20 mouse cellular contexts compared by ENCODE assay signal in genomic region chr12:28903082-28903481, GRCm38 (mm10).
A peak's percentile ranks its signal among the peaks of the same experiment; 100 is the strongest.
DNase-seq lines count a peak whose midpoint lies in the region; ATAC-seq and TF ChIP-seq lines count a peak whose summit lies in the region.
"Had no signal": no experiment of that assay in that cellular context is flagged by ENCODE, and none has a peak within 500 bp of the region (broad histone marks: within the 10 kb centered on the region; RNA-seq: fewer than 3 reads in every experiment).

No protein-coding gene starts in this region.

- H3K4me2 ChIP-seq in midbrain, embryonic 11.5 days, result no peak overlapping the region
- H3K4me2 ChIP-seq in midbrain, postnatal 0 days (ENCODE audit: low read depth, low read length, poor library complexity, severe bottlenecking), result no peak overlapping the region
- no peak overlapping the region for H3K4me2 ChIP-seq in hindbrain, embryonic 14.5 days (replicated peaks)
- no peak overlapping the region for H3K4me2 ChIP-seq in neural tube, embryonic 14.5 days (ENCODE audit: low read depth, low read length)
- H3K4me2 ChIP-seq: embryonic facial prominence, embryonic 15.5 days; heart, embryonic 15.5 days; limb, embryonic 12.5 days; liver, embryonic 12.5 days had no signal

- H3K9ac ChIP-seq in midbrain, embryonic 11.5 days (ENCODE audit: low read length), result no peak overlapping the region
- H3K9ac ChIP-seq in midbrain, postnatal 0 days (replicated peaks; ENCODE audit: low read length, poor library complexity, severe bottlenecking), result no peak overlapping the region
- no peak overlapping the region for H3K9ac ChIP-seq in hindbrain, embryonic 14.5 days
- no peak overlapping the region for H3K9ac ChIP-seq in neural tube, embryonic 14.5 days (replicated peaks; ENCODE audit: low read depth, low read length)
- H3K9ac ChIP-seq: embryonic facial prominence, embryonic 15.5 days; heart, embryonic 15.5 days; limb, embryonic 12.5 days; liver, embryonic 12.5 days had no signal

- DNase-seq in embryo, embryonic 10 days (ENCODE audit: low spot score), result peak; percentile 34
- DNase-seq in embryo, embryonic 9.5 days (ENCODE audit: extremely low spot score), result no peak
- peak; percentile 61 for DNase-seq in midbrain, embryonic 11.5 days (ENCODE audit: low spot score, missing footprints)
- DNase-seq in midbrain, postnatal 0 days (ENCODE audit: low spot score), result no peak
- DNase-seq in hindbrain, embryonic 14.5 days (ENCODE audit: low spot score), result no peak
- DNase-seq in MN1 (ENCODE audit: low spot score), result no peak
- no peak for DNase-seq in gastrocnemius, postnatal 25 days
- DNase-seq: B cell, adult 2 months; cerebellum, adult 9-11 months; gastrocnemius, postnatal 14 days; kidney, adult 11 months; lung, adult 2 months; right cerebral cortex, adult 18-20 months; thymus, postnatal 25 days had no signal

- H3K27ac ChIP-seq in midbrain, embryonic 11.5 days (ENCODE audit: low read depth, low read length), result no peak overlapping the region
- H3K27ac ChIP-seq in midbrain, postnatal 0 days (ENCODE audit: low read depth, low read length), result no peak overlapping the region
- peak overlapping the region; percentile 41 for H3K27ac ChIP-seq in hindbrain, embryonic 14.5 days
- H3K27ac ChIP-seq in neural tube, embryonic 14.5 days (ENCODE audit: low read depth, low read length), result peak overlapping the region; percentile 44
- H3K27ac ChIP-seq: embryonic facial prominence, embryonic 15.5 days; heart, embryonic 15.5 days; limb, embryonic 12.5 days; liver, embryonic 12.5 days had no signal

- no peak for TF ChIP-seq CTCF in midbrain, postnatal 0 days (IDR thresholded peaks at IDR 0.05)

- ATAC-seq in midbrain, embryonic 11.5 days (ENCODE audit: low FRiP score), result no peak
- no peak for ATAC-seq in midbrain, postnatal 0 days (ENCODE audit: low FRiP score)
- no peak for ATAC-seq in hindbrain, embryonic 14.5 days (ENCODE audit: low FRiP score)
- ATAC-seq in neural tube, embryonic 14.5 days (ENCODE audit: low read depth), result no peak
- ATAC-seq: liver, embryonic 12.5 days had no signal

- no peaks in the 10 kb centered on the region for H3K9me3 ChIP-seq in midbrain, embryonic 11.5 days (ENCODE audit: control insufficient read depth, low read length)
- H3K9me3 ChIP-seq in midbrain, postnatal 0 days (ENCODE audit: low read length), result no peaks in the 10 kb centered on the region
- 0 out of 2 replicates have a peak, but pooled peaks cover 3% of the 10 kb centered on the region for H3K9me3 ChIP-seq in hindbrain, embryonic 14.5 days (ENCODE audit: control insufficient read depth, low read length)
- no peaks in the 10 kb centered on the region for H3K9me3 ChIP-seq in neural tube, embryonic 14.5 days (ENCODE audit: control insufficient read depth, low read length)
- H3K9me3 ChIP-seq: embryonic facial prominence, embryonic 15.5 days; heart, embryonic 15.5 days; limb, embryonic 12.5 days; liver, embryonic 12.5 days had no signal

- no peaks in the 10 kb centered on the region for H3K27me3 ChIP-seq in midbrain, embryonic 11.5 days (ENCODE audit: control insufficient read depth, insufficient read depth, low read length)
- no peaks in the 10 kb centered on the region for H3K27me3 ChIP-seq in midbrain, postnatal 0 days (ENCODE audit: insufficient read depth, low read length)
- H3K27me3 ChIP-seq in hindbrain, embryonic 14.5 days (ENCODE audit: control insufficient read depth, insufficient read depth, low read length), result no peaks in the 10 kb centered on the region
- no peaks in the 10 kb centered on the region for H3K27me3 ChIP-seq in neural tube, embryonic 14.5 days (ENCODE audit: control insufficient read depth, insufficient read depth, low read length)
- H3K27me3 ChIP-seq: embryonic facial prominence, embryonic 15.5 days; heart, embryonic 15.5 days; limb, embryonic 12.5 days; liver, embryonic 12.5 days; megakaryocyte, embryonic 14.5 days had no signal

- H3K4me3 ChIP-seq in midbrain, embryonic 11.5 days (ENCODE audit: low read depth, low read length), result no peak overlapping the region
- no peak overlapping the region for H3K4me3 ChIP-seq in midbrain, postnatal 0 days (ENCODE audit: low read depth, low read length)
- no peak overlapping the region for H3K4me3 ChIP-seq in hindbrain, embryonic 14.5 days (replicated peaks; ENCODE audit: low read length)
- no peak overlapping the region for H3K4me3 ChIP-seq in neural tube, embryonic 14.5 days (ENCODE audit: low read depth, low read length)
- H3K4me3 ChIP-seq: embryonic facial prominence, embryonic 15.5 days; heart, embryonic 15.5 days; limb, embryonic 12.5 days; liver, embryonic 12.5 days; megakaryocyte, embryonic 14.5 days had no signal

- 94% methylated on average over 4 of the region's 4 CpGs for WGBS in midbrain, embryonic 11.5 days
- 89% methylated on average over 4 of the region's 4 CpGs for WGBS in midbrain, postnatal 0 days
- 80% methylated on average over 4 of the region's 4 CpGs for WGBS in hindbrain, embryonic 14.5 days
- 33% methylated on average over 4 of the region's 4 CpGs for WGBS in neural tube, embryonic 14.5 days

- no peaks in the 10 kb centered on the region for H3K36me3 ChIP-seq in midbrain, embryonic 11.5 days (ENCODE audit: control insufficient read depth, insufficient read depth, low read length)
- no peaks in the 10 kb centered on the region for H3K36me3 ChIP-seq in midbrain, postnatal 0 days (ENCODE audit: insufficient read depth, low read length)
- no peaks in the 10 kb centered on the region for H3K36me3 ChIP-seq in hindbrain, embryonic 14.5 days (replicated peaks; ENCODE audit: control insufficient read depth, insufficient read depth)
- H3K36me3 ChIP-seq in neural tube, embryonic 14.5 days (ENCODE audit: control insufficient read depth, insufficient read depth, low read length), result no peaks in the 10 kb centered on the region
- H3K36me3 ChIP-seq: embryonic facial prominence, embryonic 15.5 days; heart, embryonic 15.5 days; limb, embryonic 12.5 days; liver, embryonic 12.5 days had no signal

- H3K4me1 ChIP-seq in midbrain, embryonic 11.5 days (ENCODE audit: control insufficient read depth, insufficient read depth, low read length), result peaks cover 20% of the 10 kb centered on the region
- no peaks in the 10 kb centered on the region; the same call in 1 of the 2 replicates for H3K4me1 ChIP-seq in midbrain, postnatal 0 days (ENCODE audit: insufficient read depth, low read length)
- peaks cover 22% of the 10 kb centered on the region for H3K4me1 ChIP-seq in hindbrain, embryonic 14.5 days (replicated peaks; ENCODE audit: control insufficient read depth, insufficient read depth, low read length)
- H3K4me1 ChIP-seq in neural tube, embryonic 14.5 days (ENCODE audit: control insufficient read depth, insufficient read depth, low read length), result peaks cover 16% of the 10 kb centered on the region
- H3K4me1 ChIP-seq: heart, embryonic 15.5 days; megakaryocyte, embryonic 14.5 days had no signal

Comparison
In these comparisons a context has a peak if more than half of its experiments do, and no peak if none do; other contexts are left out.
1. DNase-seq: peak in embryo, embryonic 10 days (single experiment) and midbrain, embryonic 11.5 days (single experiment); none in embryo, embryonic 9.5 days (single experiment), midbrain, postnatal 0 days (single experiment), hindbrain, embryonic 14.5 days (single experiment), MN1 (single experiment) and gastrocnemius, postnatal 25 days (single experiment).
2. H3K27ac ChIP-seq: peak in hindbrain, embryonic 14.5 days (single experiment) and neural tube, embryonic 14.5 days (single experiment); none in midbrain, embryonic 11.5 days (single experiment) and midbrain, postnatal 0 days (single experiment).